Mouse (Mus musculus): Measurements from ENCODE around the gene Degs2. TPM values are rescaled to one million over a fixed set of nuclear protein-coding genes. Genes with fewer than 3 reads are reported as not detected.

The Degs2 gene
- polyA plus RNA-seq (2012; ENCODE audit: insufficient read depth, insufficient read length, missing spikeins) = not detected in 2 replicates

- Histone ChIP-seq H3K27ac (ENCODE audit: insufficient read depth, low read depth, low read length) (no peak within 1 kb of the TSS), H3K4me3 (ENCODE audit: insufficient read depth, low read length) (no peak within 1 kb of the TSS), H3K4me1 (ENCODE audit: control insufficient read depth, insufficient read depth, low read length) (peaks cover 10% of the 10 kb centered on the region)
- TF ChIP-seq CTCF (IDR thresholded peaks at IDR 0.05; ENCODE audit: low read depth, low read length) (no peak), POLR2A (IDR thresholded peaks at IDR 0.05; ENCODE audit: borderline replicate concordance, low read depth, low read length) (no peak)
Measured at GRCm38 (mm10) chr12:108702185-108702584, at the start of gene Degs2. Degs2 (minus strand) TSS chr12:108702315.

GRCm38 (mm10) chr12:108751790-108752189, 49.7 kb upstream of the Degs2 start:
- no peak overlapping the region for H3K27ac ChIP-seq (ENCODE audit: insufficient read depth, low read depth, low read length)
- H3K4me1 ChIP-seq (ENCODE audit: control insufficient read depth, insufficient read depth, low read length) = peaks cover 8% of the 10 kb centered on the region
- no peak for TF ChIP-seq POLR2A (IDR thresholded peaks at IDR 0.05; ENCODE audit: borderline replicate concordance, low read depth, low read length)
- no peak for TF ChIP-seq CTCF (IDR thresholded peaks at IDR 0.05; ENCODE audit: low read depth, low read length)

GRCm38 (mm10) chr12:108750226-108750625, 48.1 kb upstream of the Degs2 start:
- TF ChIP-seq POLR2A (IDR thresholded peaks at IDR 0.05; ENCODE audit: borderline replicate concordance, low read depth, low read length) (no peak), CTCF (IDR thresholded peaks at IDR 0.05; ENCODE audit: low read depth, low read length) (no peak)

More at GRCm38 (mm10) chr12:108751790-108752189, 49.7 kb upstream of the Degs2 start:
- H3K4me3 ChIP-seq (ENCODE audit: insufficient read depth, low read length) = no peak overlapping the region

GRCm38 (mm10) chr12:108749454-108749853, 47.3 kb upstream of the Degs2 start:
- TF ChIP-seq POLR2A (IDR thresholded peaks at IDR 0.05; ENCODE audit: borderline replicate concordance, low read depth, low read length) = no peak
- TF ChIP-seq CTCF (IDR thresholded peaks at IDR 0.05; ENCODE audit: low read depth, low read length) = no peak
- Histone ChIP-seq H3K4me1 (ENCODE audit: control insufficient read depth, insufficient read depth, low read length) (peaks cover 8% of the 10 kb centered on the region), H3K27ac (ENCODE audit: insufficient read depth, low read depth, low read length) (no peak overlapping the region), H3K4me3 (ENCODE audit: insufficient read depth, low read length) (no peak overlapping the region)

More at GRCm38 (mm10) chr12:108750226-108750625, 48.1 kb upstream of the Degs2 start:
- H3K4me1 ChIP-seq (ENCODE audit: control insufficient read depth, insufficient read depth, low read length) = peaks cover 8% of the 10 kb centered on the region
- no peak overlapping the region for H3K27ac ChIP-seq (ENCODE audit: insufficient read depth, low read depth, low read length)
- no peak overlapping the region for H3K4me3 ChIP-seq (ENCODE audit: insufficient read depth, low read length)

- H3K4me1 ChIP-seq (ENCODE audit: control insufficient read depth, insufficient read depth, low read length) = peaks cover 8% of the 10 kb centered on the region
- H3K27ac ChIP-seq (ENCODE audit: insufficient read depth, low read depth, low read length) = no peak overlapping the region
- TF ChIP-seq POLR2A (IDR thresholded peaks at IDR 0.05; ENCODE audit: borderline replicate concordance, low read depth, low read length) (no peak), CTCF (IDR thresholded peaks at IDR 0.05; ENCODE audit: low read depth, low read length) (no peak)
- H3K4me3 ChIP-seq (ENCODE audit: insufficient read depth, low read length) = no peak overlapping the region
Measured at GRCm38 (mm10) chr12:108749019-108749418, 46.9 kb upstream of the Degs2 start.

GRCm38 (mm10) chr12:108745990-108746389, 43.9 kb upstream of the Degs2 start:
- peaks cover 8% of the 10 kb centered on the region for H3K4me1 ChIP-seq (ENCODE audit: control insufficient read depth, insufficient read depth, low read length)
- TF ChIP-seq CTCF (IDR thresholded peaks at IDR 0.05; ENCODE audit: low read depth, low read length) (no peak), POLR2A (IDR thresholded peaks at IDR 0.05; ENCODE audit: borderline replicate concordance, low read depth, low read length) (no peak)
- no peak overlapping the region for H3K27ac ChIP-seq (ENCODE audit: insufficient read depth, low read depth, low read length)
- H3K4me3 ChIP-seq (ENCODE audit: insufficient read depth, low read length) = no peak overlapping the region

- no peak overlapping the region for H3K27ac ChIP-seq (ENCODE audit: insufficient read depth, low read depth, low read length)
- TF ChIP-seq POLR2A (IDR thresholded peaks at IDR 0.05; ENCODE audit: borderline replicate concordance, low read depth, low read length) (no peak), CTCF (IDR thresholded peaks at IDR 0.05; ENCODE audit: low read depth, low read length) (no peak)
- no peaks in the 10 kb centered on the region for H3K4me1 ChIP-seq (ENCODE audit: control insufficient read depth, insufficient read depth, low read length)
- H3K4me3 ChIP-seq (ENCODE audit: insufficient read depth, low read length) = no peak overlapping the region
Measured at GRCm38 (mm10) chr12:108742241-108742640, 40.1 kb upstream of the Degs2 start.

GRCm38 (mm10) chr12:108741472-108741871, 39.4 kb upstream of the Degs2 start:
- Histone ChIP-seq H3K4me1 (ENCODE audit: control insufficient read depth, insufficient read depth, low read length) (no peaks in the 10 kb centered on the region), H3K4me3 (ENCODE audit: insufficient read depth, low read length) (no peak overlapping the region), H3K27ac (ENCODE audit: insufficient read depth, low read depth, low read length) (no peak overlapping the region)
- TF ChIP-seq POLR2A (IDR thresholded peaks at IDR 0.05; ENCODE audit: borderline replicate concordance, low read depth, low read length) = no peak
- no peak for TF ChIP-seq CTCF (IDR thresholded peaks at IDR 0.05; ENCODE audit: low read depth, low read length)

- Histone ChIP-seq H3K27ac (ENCODE audit: insufficient read depth, low read depth, low read length) (no peak overlapping the region), H3K4me1 (ENCODE audit: control insufficient read depth, insufficient read depth, low read length) (no peaks in the 10 kb centered on the region), H3K4me3 (ENCODE audit: insufficient read depth, low read length) (no peak overlapping the region)
- TF ChIP-seq POLR2A (IDR thresholded peaks at IDR 0.05; ENCODE audit: borderline replicate concordance, low read depth, low read length) = no peak
- no peak for TF ChIP-seq CTCF (IDR thresholded peaks at IDR 0.05; ENCODE audit: low read depth, low read length)
Measured at GRCm38 (mm10) chr12:108738745-108739144, 36.6 kb upstream of the Degs2 start.

- no peaks in the 10 kb centered on the region for H3K4me1 ChIP-seq (ENCODE audit: control insufficient read depth, insufficient read depth, low read length)
- H3K4me3 ChIP-seq (ENCODE audit: insufficient read depth, low read length) = no peak overlapping the region
- H3K27ac ChIP-seq (ENCODE audit: insufficient read depth, low read depth, low read length) = no peak overlapping the region
- TF ChIP-seq POLR2A (IDR thresholded peaks at IDR 0.05; ENCODE audit: borderline replicate concordance, low read depth, low read length) (no peak), CTCF (IDR thresholded peaks at IDR 0.05; ENCODE audit: low read depth, low read length) (no peak)
Measured at GRCm38 (mm10) chr12:108737838-108738237, 35.7 kb upstream of the Degs2 start.

GRCm38 (mm10) chr12:108734386-108734785, 32.3 kb upstream of the Degs2 start:
- Histone ChIP-seq H3K4me3 (ENCODE audit: insufficient read depth, low read length) (no peak overlapping the region), H3K27ac (ENCODE audit: insufficient read depth, low read depth, low read length) (no peak overlapping the region), H3K4me1 (ENCODE audit: control insufficient read depth, insufficient read depth, low read length) (no peaks in the 10 kb centered on the region)
- TF ChIP-seq POLR2A (IDR thresholded peaks at IDR 0.05; ENCODE audit: borderline replicate concordance, low read depth, low read length) (no peak), CTCF (IDR thresholded peaks at IDR 0.05; ENCODE audit: low read depth, low read length) (no peak)

All from bone marrow macrophage, adult 2 months (primary cell).